Mouse (Mus musculus): Measurements from ENCODE around the gene Gm4353. TPM values are rescaled to one million over a fixed set of nuclear protein-coding genes. Genes with fewer than 3 reads are reported as not detected.

Gm4353 gene
- polyA plus RNA-seq, 1 experiment from 2014 or later, result 0.97 TPM

DNA sequence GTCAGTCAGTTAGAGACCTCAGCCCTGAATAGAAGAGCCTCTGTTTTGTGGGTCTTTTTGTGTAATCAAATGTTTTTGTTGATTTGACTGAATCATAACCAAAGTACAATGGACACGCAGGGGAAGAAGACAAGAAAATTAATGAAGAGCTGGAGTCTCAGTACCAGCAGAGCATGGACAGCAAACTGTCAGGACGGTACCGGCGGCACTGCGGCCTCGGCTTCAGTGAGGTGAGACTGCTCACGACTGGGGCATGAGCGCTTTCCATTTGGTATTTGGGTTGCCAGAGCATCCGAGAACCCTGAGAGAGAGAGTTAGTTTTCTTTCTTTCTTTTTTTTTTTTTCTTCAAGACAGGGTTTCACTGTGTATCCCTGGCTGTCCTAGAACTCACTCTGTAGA, 18.7 kb upstream of the Gm4353 start:
- no peak for ATAC-seq (ENCODE audit: low FRiP score)
- Histone ChIP-seq H3K9me3 (ENCODE audit: control insufficient read depth, low read length) (no peaks in the 10 kb centered on the region), H3K36me3 (ENCODE audit: control insufficient read depth, insufficient read depth, low read length) (peaks cover 2% of the 10 kb centered on the region; the same call in 1 of the 2 replicates), H3K27ac (ENCODE audit: low read depth, low read length) (no peak overlapping the region), H3K9ac (ENCODE audit: low read depth, low read length) (no peak overlapping the region), H3K4me2 (replicated peaks; ENCODE audit: low read depth, low read length) (no peak overlapping the region), H3K4me1 (replicated peaks; ENCODE audit: control insufficient read depth, insufficient read depth, low read length) (no peaks in the 10 kb centered on the region), H3K4me3 (ENCODE audit: low read depth, low read length) (no peak overlapping the region), H3K27me3 (ENCODE audit: control insufficient read depth, insufficient read depth, low read length) (no peaks in the 10 kb centered on the region)
- WGBS, result 95% methylated on average over 9 of the region's 9 CpGs
- no peak for DNase-seq (ENCODE audit: low spot score)

DNA sequence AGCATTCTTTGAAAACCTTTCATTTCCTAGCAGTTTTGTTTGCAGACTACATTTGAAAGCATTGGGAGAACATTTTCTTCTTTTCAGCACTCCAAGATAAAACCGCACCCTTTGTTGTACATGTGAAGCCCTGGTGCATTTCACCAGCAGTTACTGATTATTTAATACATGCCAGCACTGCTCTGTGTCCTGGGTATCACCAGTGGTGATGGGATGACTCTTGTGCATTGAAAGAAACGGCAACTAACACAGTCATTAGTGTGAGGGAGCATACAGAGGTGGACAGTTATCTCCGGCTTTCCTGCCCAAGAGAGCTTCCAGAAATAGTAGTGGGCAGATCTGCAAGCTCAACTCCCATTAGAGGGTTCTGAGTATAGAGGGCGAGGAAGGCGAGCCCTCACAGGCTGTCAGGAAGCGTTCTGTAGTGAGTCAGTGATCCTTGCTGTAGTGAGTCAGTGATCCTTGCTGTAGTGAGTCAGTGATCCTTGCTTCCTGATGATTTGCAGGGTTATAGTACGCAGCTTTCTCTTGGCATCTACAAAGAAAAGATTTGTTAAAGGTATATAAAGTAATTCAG, 15.6 kb upstream of the Gm4353 start:
- H3K4me3 ChIP-seq (ENCODE audit: low read depth, low read length), result no peak overlapping the region
- DNase-seq (ENCODE audit: low spot score), result no peak
- H3K27me3 ChIP-seq (ENCODE audit: control insufficient read depth, insufficient read depth, low read length), result no peaks in the 10 kb centered on the region
- 85% methylated on average over 7 of the region's 7 CpGs for WGBS
- H3K9ac ChIP-seq (ENCODE audit: low read depth, low read length), result no peak overlapping the region
- no peaks in the 10 kb centered on the region for H3K4me1 ChIP-seq (replicated peaks; ENCODE audit: control insufficient read depth, insufficient read depth, low read length)
- H3K27ac ChIP-seq (ENCODE audit: low read depth, low read length), result no peak overlapping the region
- no peaks in the 10 kb centered on the region for H3K9me3 ChIP-seq (ENCODE audit: control insufficient read depth, low read length)
- no peaks in the 10 kb centered on the region for H3K36me3 ChIP-seq (ENCODE audit: control insufficient read depth, insufficient read depth, low read length)
- no peak for ATAC-seq (ENCODE audit: low FRiP score)
- H3K4me2 ChIP-seq (replicated peaks; ENCODE audit: low read depth, low read length), result no peak overlapping the region

DNA sequence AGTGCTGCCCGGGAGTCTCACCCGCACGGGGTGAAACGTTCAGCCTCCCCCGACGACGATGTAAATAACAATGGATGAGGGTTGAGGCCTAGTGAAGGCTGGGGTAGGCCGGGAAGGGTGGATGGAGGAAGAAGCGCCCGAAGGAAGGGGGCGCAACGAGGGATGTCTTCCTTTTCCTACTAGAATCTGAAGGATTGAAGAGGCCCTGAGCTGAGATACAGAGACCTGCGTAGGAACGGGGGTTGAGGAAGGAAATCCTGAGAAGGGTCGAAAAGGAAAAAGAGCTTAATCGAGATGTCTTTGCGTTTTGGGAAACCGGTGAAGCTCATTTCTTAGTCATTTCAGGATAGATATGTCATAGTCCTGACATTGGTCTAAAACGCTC, 9.0 kb upstream of the Gm4353 start:
- Histone ChIP-seq H3K4me2 (replicated peaks; ENCODE audit: low read depth, low read length) (peak overlapping the region; percentile 68), H3K4me3 (ENCODE audit: low read depth, low read length) (peak overlapping the region; percentile 65), H3K27me3 (ENCODE audit: control insufficient read depth, insufficient read depth, low read length) (no peaks in the 10 kb centered on the region), H3K36me3 (ENCODE audit: control insufficient read depth, insufficient read depth, low read length) (no peaks in the 10 kb centered on the region), H3K4me1 (replicated peaks; ENCODE audit: control insufficient read depth, insufficient read depth, low read length) (no peaks in the 10 kb centered on the region), H3K9me3 (ENCODE audit: control insufficient read depth, low read length) (no peaks in the 10 kb centered on the region), H3K27ac (ENCODE audit: low read depth, low read length) (peak overlapping the region; percentile 92), H3K9ac (ENCODE audit: low read depth, low read length) (peak overlapping the region; percentile 90)
- DNase-seq (ENCODE audit: low spot score), result no peak
- WGBS, result under 1% methylated on average over 19 of the region's 19 CpGs
- peak; percentile 89 for ATAC-seq (ENCODE audit: low FRiP score)

DNA sequence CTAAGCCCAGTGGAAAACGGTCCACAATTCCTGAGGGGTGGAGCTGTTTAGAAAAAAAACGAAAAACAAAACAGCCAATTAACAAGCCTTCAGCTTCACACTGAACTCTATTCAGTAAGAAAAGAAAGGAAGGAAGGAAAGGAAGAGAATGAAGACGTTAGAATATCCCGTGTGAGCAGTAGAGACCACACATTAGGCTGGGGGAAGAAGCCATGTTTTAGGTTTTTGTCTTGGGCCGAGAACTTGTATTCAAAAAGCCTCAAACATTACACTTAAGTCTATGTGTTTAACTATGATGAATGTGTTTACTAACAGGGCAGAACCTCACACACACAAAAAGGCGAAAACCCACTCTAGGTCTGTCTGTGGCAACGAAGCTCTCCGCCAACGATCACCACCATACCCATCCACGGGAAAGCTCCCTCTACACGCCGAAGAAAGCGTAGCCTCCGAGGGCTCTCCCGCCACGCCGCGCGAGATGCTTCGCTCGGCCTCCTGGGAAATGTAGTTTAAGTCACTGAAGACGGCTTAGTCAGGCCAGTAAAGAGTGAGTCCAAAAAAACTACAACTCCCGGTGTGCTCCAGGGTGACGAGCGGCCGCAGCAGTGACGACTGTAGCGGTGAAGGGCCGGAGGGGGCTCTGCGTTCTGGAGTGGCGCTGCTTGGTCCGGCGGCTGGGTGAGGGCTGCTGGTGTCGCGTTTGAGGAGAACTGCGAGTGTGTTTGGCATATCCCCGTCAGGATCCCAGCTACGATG, 8.5 kb upstream of the Gm4353 start:
- H3K27me3 ChIP-seq (ENCODE audit: control insufficient read depth, insufficient read depth, low read length), result no peaks in the 10 kb centered on the region
- WGBS, result under 1% methylated on average over 38 of the region's 38 CpGs
- H3K9me3 ChIP-seq (ENCODE audit: control insufficient read depth, low read length), result no peaks in the 10 kb centered on the region
- peak overlapping the region; percentile 68 for H3K4me2 ChIP-seq (replicated peaks; ENCODE audit: low read depth, low read length)
- H3K27ac ChIP-seq (ENCODE audit: low read depth, low read length), result peak overlapping the region; percentile 92
- peak overlapping the region; percentile 90 for H3K9ac ChIP-seq (ENCODE audit: low read depth, low read length)
- no peaks in the 10 kb centered on the region for H3K36me3 ChIP-seq (ENCODE audit: control insufficient read depth, insufficient read depth, low read length)
- DNase-seq (ENCODE audit: low spot score) (peak; percentile 98), ATAC-seq (ENCODE audit: low FRiP score) (peak; percentile 100)
- no peaks in the 10 kb centered on the region for H3K4me1 ChIP-seq (replicated peaks; ENCODE audit: control insufficient read depth, insufficient read depth, low read length)
- H3K4me3 ChIP-seq (ENCODE audit: low read depth, low read length), result peak overlapping the region; percentile 65

DNA sequence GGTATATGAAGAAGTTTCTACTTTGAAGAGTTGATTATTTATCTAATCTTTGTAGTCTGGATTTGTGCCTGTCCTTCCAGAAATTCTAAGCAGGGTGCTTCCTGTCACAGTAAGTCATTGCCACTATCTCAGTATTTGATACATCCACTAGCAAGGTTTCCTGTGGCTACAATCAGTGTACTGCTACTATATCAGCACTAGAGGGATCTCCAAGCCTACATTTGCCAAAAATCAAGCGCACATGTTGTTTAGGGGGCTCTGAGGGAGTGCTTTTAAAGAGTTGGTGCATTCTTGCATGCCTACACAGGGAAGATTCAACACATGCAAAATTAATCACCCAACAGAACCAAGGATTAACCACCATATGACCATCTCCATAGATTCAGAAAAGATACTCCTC, 23.7 kb downstream of the Gm4353 start:
- 58% methylated on average over 1 of the region's 1 CpGs for WGBS
- H3K9ac ChIP-seq (ENCODE audit: low read depth, low read length), result no peak overlapping the region
- DNase-seq (ENCODE audit: low spot score) (no peak), ATAC-seq (ENCODE audit: low FRiP score) (no peak)
- no peak overlapping the region for H3K4me3 ChIP-seq (ENCODE audit: low read depth, low read length)
- no peaks in the 10 kb centered on the region for H3K36me3 ChIP-seq (ENCODE audit: control insufficient read depth, insufficient read depth, low read length)
- H3K27me3 ChIP-seq (ENCODE audit: control insufficient read depth, insufficient read depth, low read length), result no peaks in the 10 kb centered on the region
- H3K4me1 ChIP-seq (replicated peaks; ENCODE audit: control insufficient read depth, insufficient read depth, low read length), result no peaks in the 10 kb centered on the region
- no peaks in the 10 kb centered on the region for H3K9me3 ChIP-seq (ENCODE audit: control insufficient read depth, low read length)
- H3K27ac ChIP-seq (ENCODE audit: low read depth, low read length), result no peak overlapping the region
- no peak overlapping the region for H3K4me2 ChIP-seq (replicated peaks; ENCODE audit: low read depth, low read length)

DNA sequence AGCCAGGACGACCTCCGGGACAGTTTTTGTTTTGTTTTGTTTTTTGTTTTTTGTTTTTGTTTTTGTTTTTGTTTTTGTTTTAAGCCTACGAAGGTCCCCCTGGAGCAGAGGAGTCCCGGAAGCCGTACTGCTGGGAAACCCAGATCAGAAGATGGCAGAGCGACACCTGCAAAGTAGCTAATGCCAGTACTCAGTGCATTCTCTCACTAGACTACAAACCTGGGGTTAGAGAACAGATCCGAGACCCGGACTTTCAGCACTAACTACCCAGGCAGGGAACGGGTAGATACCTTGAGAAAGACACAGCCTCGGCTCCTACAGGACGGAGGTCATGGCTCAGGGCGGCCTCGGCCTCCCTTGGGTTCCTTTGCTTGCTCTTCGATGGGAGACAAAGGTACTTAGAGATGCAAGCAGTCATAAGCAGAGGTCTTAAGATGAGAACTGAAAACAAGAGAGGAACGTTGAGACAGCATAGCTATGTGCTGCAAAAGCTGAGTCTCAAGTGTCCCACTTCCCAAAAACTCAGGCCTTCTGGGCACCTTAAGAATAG, 43.9 kb downstream of the Gm4353 start:
- H3K9me3 ChIP-seq (ENCODE audit: control insufficient read depth, low read length), result no peaks in the 10 kb centered on the region
- peak overlapping the region; percentile 75; the same call in 1 of the 2 replicates for H3K4me2 ChIP-seq (replicated peaks; ENCODE audit: low read depth, low read length)
- ATAC-seq (ENCODE audit: low FRiP score) (peak; percentile 31; the same call in 1 of the 2 replicates), DNase-seq (ENCODE audit: low spot score) (peak; percentile 9)
- no peak overlapping the region for H3K27ac ChIP-seq (ENCODE audit: low read depth, low read length)
- H3K36me3 ChIP-seq (ENCODE audit: control insufficient read depth, insufficient read depth, low read length), result no peaks in the 10 kb centered on the region
- WGBS, result 13% methylated on average over 15 of the region's 15 CpGs
- no peak overlapping the region for H3K9ac ChIP-seq (ENCODE audit: low read depth, low read length)
- peaks cover 37% of the 10 kb centered on the region for H3K27me3 ChIP-seq (ENCODE audit: control insufficient read depth, insufficient read depth, low read length)
- peaks cover 10% of the 10 kb centered on the region for H3K4me1 ChIP-seq (replicated peaks; ENCODE audit: control insufficient read depth, insufficient read depth, low read length)
- H3K4me3 ChIP-seq (ENCODE audit: low read depth, low read length), result peak overlapping the region; percentile 36; the same call in 1 of the 2 replicates

DNA sequence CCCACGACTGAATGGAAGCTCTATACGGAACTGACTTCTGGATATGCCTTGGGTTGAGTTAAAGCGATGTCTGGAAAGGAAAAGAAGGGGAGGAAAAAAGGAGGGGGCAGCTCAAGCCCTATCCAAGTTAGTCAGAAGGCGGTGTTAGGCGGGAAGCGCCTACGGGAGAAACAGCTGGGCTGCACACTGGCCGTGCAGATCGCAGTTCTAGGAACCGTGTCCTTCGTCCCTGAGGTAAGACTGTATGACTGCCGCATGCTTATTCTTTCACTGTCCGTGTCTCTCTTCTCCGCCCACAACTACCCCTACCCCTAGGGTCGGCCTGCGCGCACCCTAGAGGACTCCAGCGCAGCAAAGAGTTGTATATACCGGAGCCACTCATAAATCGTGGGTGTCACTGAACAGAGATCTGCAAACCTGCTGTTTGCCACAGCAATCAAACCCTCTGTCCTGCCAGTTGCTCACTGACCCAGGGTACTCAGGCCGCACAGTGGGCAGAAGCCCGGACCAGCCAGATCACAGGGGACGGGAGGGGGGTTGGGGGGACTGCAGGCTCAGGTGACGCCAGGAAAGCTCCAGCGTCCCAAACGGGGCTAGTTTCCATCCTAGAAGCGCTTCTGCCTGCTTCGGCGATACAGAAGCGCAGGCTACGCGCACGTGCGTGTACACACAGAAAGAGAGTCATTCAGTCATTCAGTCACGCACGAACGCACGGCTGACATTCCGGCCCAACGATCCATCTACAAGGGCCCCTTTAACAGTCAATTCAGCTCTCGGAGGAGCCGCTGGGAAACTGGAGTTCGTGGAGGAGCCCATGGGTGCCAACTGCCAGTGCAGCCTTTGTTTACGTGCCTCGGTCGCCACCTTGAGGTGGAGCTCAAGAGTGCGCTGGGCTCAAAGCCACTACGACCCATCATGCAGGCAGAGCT, 44.6 kb downstream of the Gm4353 start:
- peak; percentile 88 for DNase-seq (ENCODE audit: low spot score)
- Histone ChIP-seq H3K27me3 (ENCODE audit: control insufficient read depth, insufficient read depth, low read length) (peaks cover 44% of the 10 kb centered on the region), H3K4me1 (replicated peaks; ENCODE audit: control insufficient read depth, insufficient read depth, low read length) (peaks cover 10% of the 10 kb centered on the region), H3K4me2 (replicated peaks; ENCODE audit: low read depth, low read length) (peak overlapping the region; percentile 75), H3K9ac (ENCODE audit: low read depth, low read length) (peak overlapping the region; percentile 35; the same call in 1 of the 2 replicates), H3K36me3 (ENCODE audit: control insufficient read depth, insufficient read depth, low read length) (no peaks in the 10 kb centered on the region), H3K4me3 (ENCODE audit: low read depth, low read length) (peak overlapping the region; percentile 36), H3K9me3 (ENCODE audit: control insufficient read depth, low read length) (no peaks in the 10 kb centered on the region), H3K27ac (ENCODE audit: low read depth, low read length) (no peak overlapping the region)
- ATAC-seq (ENCODE audit: low FRiP score), result peak; percentile 82
- under 1% methylated on average over 48 of the region's 48 CpGs for WGBS

DNA sequence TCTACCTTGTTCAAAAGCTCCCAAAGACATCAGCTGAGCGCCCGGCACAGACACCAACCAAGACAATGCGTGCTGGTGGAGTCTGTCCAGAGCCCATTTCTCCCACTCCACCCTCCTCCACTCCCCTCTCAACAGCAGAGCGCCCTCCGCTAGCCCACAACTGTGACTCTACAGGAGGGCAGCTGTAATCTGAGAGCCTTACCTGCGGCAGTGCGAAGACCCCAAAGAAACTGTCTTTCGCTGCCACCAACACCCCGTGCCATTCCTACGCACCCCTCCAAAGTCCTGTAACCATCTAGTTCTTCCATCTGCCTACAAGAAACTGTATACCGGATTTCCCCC, 45.3 kb downstream of the Gm4353 start, which contains the start of gene 1110004F10Rik:
Gene 1110004F10Rik (plus strand): TSS at position 202 of the 342 bp plus-strand sequence.
- Histone ChIP-seq H3K4me1 (replicated peaks; ENCODE audit: control insufficient read depth, insufficient read depth, low read length) (peaks cover 10% of the 10 kb centered on the region), H3K9ac (ENCODE audit: low read depth, low read length) (peak within 1 kb of the TSS; percentile 35; the same call in 1 of the 2 replicates), H3K27me3 (ENCODE audit: control insufficient read depth, insufficient read depth, low read length) (peaks cover 45% of the 10 kb centered on the region), H3K9me3 (ENCODE audit: control insufficient read depth, low read length) (no peaks in the 10 kb centered on the region), H3K27ac (ENCODE audit: low read depth, low read length) (no peak within 1 kb of the TSS), H3K4me2 (replicated peaks; ENCODE audit: low read depth, low read length) (peak within 1 kb of the TSS; percentile 75), H3K36me3 (ENCODE audit: control insufficient read depth, insufficient read depth, low read length) (no peaks in the 10 kb centered on the region), H3K4me3 (ENCODE audit: low read depth, low read length) (peak within 1 kb of the TSS; percentile 36)
- WGBS, result under 1% methylated on average over 11 of the region's 11 CpGs
- ATAC-seq (ENCODE audit: low FRiP score) (0 out of 2 replicates have a peak, but pooled peaks have one; percentile 4), DNase-seq (ENCODE audit: low spot score) (no peak)
